Mouse (Mus musculus) heart, postnatal 25 days (tissue): ENCODE results near the gene Pip5k1c. TPM values are rescaled to one million over a fixed set of nuclear protein-coding genes. Genes with fewer than 3 reads are reported as not detected.
A peak's percentile ranks its signal among the peaks of the same experiment; 100 is the strongest.

Experiments
- DNase-seq: peaks from one replicate; pipeline ENCODE4 v3.0.0; 2022; ENCODE audit warnings: low spot score
- intact Hi-C: fragments of 180-260 bp; cut with DNase I; formaldehyde crosslinking; loops from one replicate; pipeline ENCODE4 v1.15.1; 2025
- total RNA-seq, 2 experiments: library from RNA; stranded (reverse); gene quantifications; 2 replicates each; pipeline ENCODE4 v1.2.3; 2021

The Pip5k1c gene
- total RNA-seq, 2 experiments from 2014 or later: 30.0 to 33.7 TPM

DNA sequence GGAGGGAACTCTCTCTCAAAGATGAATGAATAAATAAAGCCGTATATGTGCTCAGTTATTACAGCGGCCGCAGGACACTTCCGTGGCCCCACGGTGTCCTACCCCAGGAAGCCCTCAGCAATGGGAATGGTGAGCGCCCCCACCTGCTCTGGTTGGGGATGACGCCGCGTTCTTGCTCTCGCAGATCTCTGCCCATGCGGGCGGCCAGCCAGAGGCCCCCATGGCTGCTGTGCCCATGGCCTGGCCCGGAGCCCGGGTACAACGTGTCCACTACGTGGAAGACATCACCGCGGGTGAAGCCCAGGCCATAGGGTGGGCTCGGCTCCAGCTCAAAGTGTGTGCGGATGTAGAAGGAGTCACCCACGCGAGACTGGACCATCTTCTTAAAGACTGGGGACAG is 15.1 kb upstream of the Pip5k1c start:
- intact Hi-C loops: no loop called here
- no peak for DNase-seq

DNA sequence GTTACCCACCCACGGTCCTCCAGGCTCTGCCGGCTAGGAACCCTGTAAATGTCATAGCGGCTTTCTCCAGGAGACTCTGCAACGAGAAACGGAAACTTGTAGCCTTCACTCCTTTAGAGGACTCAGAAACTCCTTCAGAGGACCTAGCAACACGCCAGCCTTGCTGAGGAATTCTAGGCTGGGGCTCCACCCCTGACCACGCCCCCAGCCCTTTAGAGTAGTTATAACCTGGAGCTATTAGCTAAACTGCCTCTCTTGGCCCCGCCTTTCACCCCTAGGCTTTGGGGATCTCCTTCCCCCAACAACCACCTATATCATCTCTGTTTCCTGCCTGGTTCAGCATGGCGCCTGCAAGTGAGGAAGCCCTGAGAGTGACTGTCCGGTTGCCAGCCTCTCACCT is 13.3 kb upstream of the Pip5k1c start:
- intact Hi-C loops: no loop called here
- no peak for DNase-seq

- DNase-seq: no peak
- intact Hi-C loops: loop anchor here (2.0 kb wide), 1 partner anchor 167 kb away; no protein-coding TSS in a partner anchor
These were observed 8.6 kb upstream of the Pip5k1c start for GRCm38 (mm10) chr10:81284189-81284588.

DNA sequence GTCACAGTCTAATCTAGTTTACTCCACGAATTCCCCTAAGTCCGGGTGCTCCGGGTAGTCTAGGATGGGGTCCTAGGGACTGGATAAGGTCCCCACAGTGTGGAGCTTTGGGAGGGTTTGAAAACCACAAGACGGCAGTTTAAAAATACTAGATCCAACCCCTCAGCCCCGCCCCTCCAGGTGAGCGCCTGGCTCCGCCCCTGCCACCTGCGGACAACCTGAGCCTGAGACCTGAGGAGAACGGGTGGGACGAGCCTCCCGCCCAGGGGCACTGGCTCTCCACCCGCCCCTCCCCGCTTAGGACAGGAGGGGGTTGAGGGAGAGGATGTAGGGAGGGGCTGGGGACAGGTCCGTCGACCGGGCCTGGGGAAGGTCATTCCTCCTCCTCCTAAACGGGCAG is 8.0 kb upstream of the Pip5k1c start:
- no peak for DNase-seq
- intact Hi-C loops: loop anchor here (2.0 kb wide), 1 partner anchor 166 kb away; no protein-coding TSS in a partner anchor

- peak; percentile 67 for DNase-seq
- intact Hi-C loops: loop anchor here (2.0 kb wide), 1 partner anchor 165 kb away; no protein-coding TSS in a partner anchor
These were observed 6.9 kb upstream of the Pip5k1c start for GRCm38 (mm10) chr10:81285694-81286450.

- intact Hi-C loops: no loop called here
- no peak for DNase-seq
These were observed 6.2 kb upstream of the Pip5k1c start for GRCm38 (mm10) chr10:81286586-81286985.

GRCm38 (mm10) chr10:81287513-81288157 is 5.1 kb upstream of the Pip5k1c start:
- intact Hi-C loops: no loop called here
- DNase-seq: no peak

DNA sequence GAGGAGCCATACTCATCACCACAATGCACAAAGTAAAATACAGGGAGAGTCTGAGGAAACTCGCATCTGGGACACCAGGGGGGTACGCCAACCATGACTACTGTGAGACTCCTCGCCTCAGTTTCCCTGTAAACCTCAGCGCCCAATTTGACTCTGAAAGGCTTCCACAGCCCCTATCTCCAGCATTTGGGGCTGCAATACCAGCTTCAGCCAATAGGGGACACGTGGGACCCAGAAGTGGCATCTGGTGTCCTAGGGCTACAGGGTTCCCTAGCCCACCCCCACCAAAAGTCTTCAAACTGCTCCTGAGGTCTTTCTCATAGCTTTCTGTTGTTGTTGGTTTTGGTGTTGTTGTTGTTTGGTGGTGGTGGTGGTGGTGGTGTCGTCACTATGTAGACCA is 4.2 kb upstream of the Pip5k1c start:
- DNase-seq: no peak
- intact Hi-C loops: no loop called here

DNA sequence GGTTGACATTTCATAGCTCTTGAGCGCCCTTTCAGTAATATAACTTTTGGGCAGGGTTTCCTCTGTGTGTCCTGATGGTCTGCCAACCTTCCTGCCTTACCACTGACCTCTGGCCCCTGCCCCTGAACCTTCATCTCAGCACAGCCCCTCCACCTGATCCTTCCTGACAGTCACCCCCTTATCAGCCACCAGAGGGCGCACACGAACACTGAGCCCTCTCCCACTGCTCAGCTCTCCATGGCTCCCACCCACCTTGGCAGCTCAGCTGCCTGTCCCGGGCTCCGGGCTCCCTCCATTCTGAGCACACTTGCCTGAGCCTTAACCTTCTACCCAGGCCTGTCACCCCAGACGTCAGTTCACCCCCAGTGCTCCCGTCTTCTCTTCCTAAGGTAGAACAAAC is 3.5 kb upstream of the Pip5k1c start:
- intact Hi-C loops: loop anchor here (1.0 kb wide), 1 partner anchor 16 kb away; no protein-coding TSS in a partner anchor
- no peak for DNase-seq

- intact Hi-C loops: loop anchor here (1.0 to 2.0 kb wide), 2 partner anchors 15 to 51 kb away; no protein-coding TSS in a partner anchor
- DNase-seq: no peak
These were observed 3.0 kb upstream of the Pip5k1c start for GRCm38 (mm10) chr10:81289811-81290210.

- intact Hi-C loops: loop anchor here (2.0 kb wide), 1 partner anchor 50 kb away; no protein-coding TSS in a partner anchor
These were observed 1.9 kb upstream of the Pip5k1c start for GRCm38 (mm10) chr10:81290698-81291460.

GRCm38 (mm10) chr10:81291511-81292104 is 1.2 kb upstream of the Pip5k1c start, which contains the start of gene Tjp3:
Gene Tjp3, minus strand, starts transcription at chr10:81291581.
- DNase-seq: no peak
- intact Hi-C loops: loop anchor here (2.0 kb wide), 2 partner anchors 29 to 49 kb away; partner anchors contain the start of gene Cactin

More at GRCm38 (mm10) chr10:81290698-81291460, 1.9 kb upstream of the Pip5k1c start:
- no peak for DNase-seq

DNA sequence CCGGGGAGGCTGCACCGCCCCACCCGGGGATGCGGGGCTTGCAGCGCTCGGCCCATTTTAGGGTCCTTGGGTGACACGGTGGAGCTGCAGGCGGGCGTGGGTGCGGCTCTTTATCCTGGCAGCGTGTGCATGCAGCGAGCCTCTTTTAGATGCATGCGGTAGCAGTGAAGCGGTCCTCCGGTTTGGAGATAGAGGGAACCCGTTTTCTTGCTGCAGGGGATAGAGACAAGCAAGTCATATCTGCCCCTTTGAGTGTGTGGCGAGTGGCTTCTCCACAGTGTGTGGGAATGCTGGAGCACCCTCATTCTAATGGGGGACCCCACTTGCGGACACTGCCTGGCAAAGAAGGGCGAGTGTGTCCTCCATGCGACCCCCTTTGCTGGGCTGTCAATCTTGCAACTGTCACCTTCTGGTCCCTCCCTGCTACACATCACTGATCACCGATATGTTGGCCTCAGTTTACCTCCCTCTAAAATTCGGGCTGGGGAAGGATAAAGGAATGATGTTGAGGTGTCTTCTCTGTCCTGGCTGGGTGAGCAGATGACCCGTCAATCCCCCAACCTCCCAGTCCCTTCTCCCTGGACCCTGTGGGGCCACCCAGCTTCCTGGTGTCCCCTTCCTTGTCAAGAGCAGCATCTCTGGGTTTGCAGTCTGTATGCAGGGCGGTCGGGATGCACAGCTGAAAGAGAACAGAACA is 719 bp downstream of the Pip5k1c start:
- no peak for DNase-seq
- intact Hi-C loops: loop anchor here (2.0 kb wide), 1 partner anchor 27 kb away; the partner anchor contains the start of gene Cactin

GRCm38 (mm10) chr10:81294442-81294841 is 1.7 kb downstream of the Pip5k1c start:
- intact Hi-C loops: no loop called here
- DNase-seq: no peak

GRCm38 (mm10) chr10:81295185-81295584 is 2.4 kb downstream of the Pip5k1c start:
- intact Hi-C loops: no loop called here
- no peak for DNase-seq

DNA sequence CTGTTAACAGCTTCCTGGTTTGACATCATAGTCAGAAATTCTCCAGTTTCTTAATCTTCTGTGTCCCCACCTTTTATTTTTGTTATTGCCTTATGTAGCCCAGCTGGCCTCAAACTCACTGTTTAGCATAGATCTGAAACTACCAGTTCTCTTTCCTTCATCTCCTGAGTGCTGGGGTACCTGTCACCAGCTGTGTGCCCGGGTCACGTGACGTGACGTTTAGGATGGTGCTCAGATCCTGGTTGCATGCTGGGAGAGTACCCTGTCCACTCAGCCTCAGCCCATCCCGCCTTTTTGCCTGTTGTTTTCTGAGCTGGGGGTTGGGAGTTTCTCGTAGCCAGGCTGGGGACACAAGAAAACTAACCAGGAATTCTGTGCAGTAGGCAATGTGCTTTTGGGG is 4.5 kb downstream of the Pip5k1c start:
- intact Hi-C loops: no loop called here
- no peak for DNase-seq

- peak; percentile 64 for DNase-seq
- intact Hi-C loops: no loop called here
These were observed 5.1 kb downstream of the Pip5k1c start for GRCm38 (mm10) chr10:81297845-81298244.

DNA sequence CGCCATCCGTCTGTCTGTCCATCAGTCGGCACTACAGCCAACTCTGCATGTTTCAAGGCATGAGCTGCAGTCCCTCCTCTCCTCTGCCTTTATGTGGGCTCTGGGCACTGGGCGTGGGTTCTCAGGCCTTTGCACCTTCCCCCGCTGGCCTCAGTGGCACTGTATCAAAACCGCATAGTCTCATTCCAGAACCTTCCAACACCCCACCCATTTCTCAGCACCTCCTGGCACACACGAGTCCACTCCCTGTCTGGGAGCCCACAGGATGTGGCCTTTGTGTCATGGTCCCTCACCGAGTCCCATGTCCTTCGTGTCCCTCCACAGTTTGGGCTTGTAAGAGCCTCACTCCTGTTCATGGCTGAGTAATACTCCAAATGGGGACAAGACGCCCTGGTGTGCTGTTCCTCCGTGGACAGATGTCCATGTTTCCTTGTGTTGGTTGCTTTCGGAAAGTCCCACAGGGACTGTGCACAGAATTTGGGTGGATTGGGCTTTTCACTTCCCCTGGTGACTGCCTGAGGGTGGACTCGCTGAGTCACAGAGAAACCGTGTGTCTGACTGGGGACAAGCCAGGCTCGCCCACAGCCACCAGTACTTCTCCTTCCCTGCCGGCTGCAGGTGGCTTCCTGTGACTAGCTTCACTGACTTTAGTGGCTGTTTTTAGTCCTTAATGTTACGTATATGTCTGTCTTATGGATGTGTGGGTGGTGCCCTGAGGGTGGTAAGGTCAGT is 5.8 kb downstream of the Pip5k1c start:
- intact Hi-C loops: no loop called here
- DNase-seq: no peak
